Mouse (Mus musculus) lung, postnatal 25 days (tissue): ENCODE data around the gene Arrdc4.

ENCODE experiments used
- DNase-seq: peaks from one replicate; pipeline ENCODE4 v3.0.0; 2022; ENCODE audit warnings: low spot score

Arrdc4 gene

DNA sequence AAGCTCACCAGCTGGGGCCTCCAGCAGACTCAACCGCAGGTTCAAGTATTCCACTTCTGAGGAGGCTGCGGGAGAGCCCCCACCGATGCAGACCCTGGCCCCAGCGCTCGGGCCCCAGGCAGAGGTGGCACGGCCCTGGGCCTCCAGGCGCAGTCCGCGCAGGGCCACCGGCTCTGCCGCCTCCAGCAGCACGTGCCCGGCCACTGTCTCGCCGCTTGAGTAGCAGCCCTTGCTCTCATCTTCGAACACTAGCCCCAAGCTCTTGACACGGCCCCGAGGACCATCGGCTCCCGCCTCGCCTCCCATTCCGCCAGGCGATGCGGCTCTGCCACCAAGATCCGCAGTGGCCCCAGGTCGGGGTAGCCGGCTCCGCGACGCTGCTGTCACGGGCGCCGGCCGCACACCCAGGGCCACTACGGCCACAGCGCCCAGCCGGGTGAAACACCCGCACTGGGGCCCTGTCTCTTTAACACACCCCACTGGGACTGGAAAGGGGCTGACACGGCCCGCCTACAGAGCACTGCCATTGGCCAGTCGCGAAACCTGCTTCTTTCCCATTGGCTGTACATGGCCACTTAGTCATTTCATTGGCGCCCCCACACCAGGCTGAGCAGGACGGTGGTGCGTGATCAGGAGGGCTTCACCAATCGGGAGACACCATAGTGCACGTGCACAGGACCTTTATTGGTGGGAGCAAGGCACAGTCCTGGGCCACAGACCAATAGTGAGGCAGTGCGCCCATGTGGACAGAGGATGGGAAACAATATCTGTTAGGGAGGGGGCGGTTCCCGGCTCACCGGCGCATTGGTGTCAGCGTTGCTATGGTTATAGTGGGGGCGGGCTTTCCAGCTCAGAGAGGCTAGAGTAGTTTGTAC, at the start of gene Arrdc4:
Arrdc4 (minus strand) TSS at position 481 of the 875 bp plus-strand sequence.
- peak; percentile 100 for DNase-seq

- DNase-seq = no peak
These were observed 46.5 kb upstream of the Arrdc4 start for GRCm38 (mm10) chr7:68795578-68795977.

DNA sequence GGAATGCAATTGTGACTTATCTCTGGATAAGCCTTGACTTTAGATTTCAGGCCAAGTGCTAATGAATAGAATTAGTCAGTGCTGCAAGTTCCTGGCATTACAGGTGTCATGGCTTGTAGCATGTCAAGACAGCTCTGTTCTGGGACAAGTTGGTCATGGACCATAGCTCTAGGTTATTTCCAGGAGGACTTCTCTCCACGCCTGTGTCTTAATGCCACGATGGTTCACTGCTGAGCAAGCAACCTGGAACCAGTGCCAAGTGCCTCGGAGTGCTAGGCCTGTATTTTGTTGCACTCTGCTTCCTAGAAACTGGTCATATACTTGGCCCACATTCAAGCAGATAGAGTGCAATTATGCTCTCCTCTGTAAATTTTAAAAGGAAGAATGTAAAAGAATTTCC, 39.7 kb upstream of the Arrdc4 start:
- no peak for DNase-seq

DNA sequence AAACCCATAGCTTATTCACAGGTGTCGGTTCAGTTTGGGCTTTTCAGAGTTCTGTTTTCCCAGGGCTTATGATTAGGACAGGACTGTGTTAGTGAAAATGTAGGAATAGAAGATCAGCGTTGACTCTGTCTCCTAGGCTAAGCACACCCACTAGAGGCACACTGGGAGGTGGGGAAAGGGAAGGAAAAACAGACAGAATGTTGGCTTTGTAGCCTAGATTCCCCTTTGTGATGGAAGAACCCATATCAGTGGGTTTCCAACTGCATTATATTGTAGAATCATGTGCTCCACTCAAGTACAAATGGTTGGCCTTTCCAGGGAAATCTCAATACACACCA, 22.7 kb upstream of the Arrdc4 start:
- no peak for DNase-seq

- no peak for DNase-seq
These were observed 22.1 kb upstream of the Arrdc4 start for GRCm38 (mm10) chr7:68770894-68771756.

GRCm38 (mm10) chr7:68765926-68766325, 16.9 kb upstream of the Arrdc4 start:
- no peak for DNase-seq

DNA sequence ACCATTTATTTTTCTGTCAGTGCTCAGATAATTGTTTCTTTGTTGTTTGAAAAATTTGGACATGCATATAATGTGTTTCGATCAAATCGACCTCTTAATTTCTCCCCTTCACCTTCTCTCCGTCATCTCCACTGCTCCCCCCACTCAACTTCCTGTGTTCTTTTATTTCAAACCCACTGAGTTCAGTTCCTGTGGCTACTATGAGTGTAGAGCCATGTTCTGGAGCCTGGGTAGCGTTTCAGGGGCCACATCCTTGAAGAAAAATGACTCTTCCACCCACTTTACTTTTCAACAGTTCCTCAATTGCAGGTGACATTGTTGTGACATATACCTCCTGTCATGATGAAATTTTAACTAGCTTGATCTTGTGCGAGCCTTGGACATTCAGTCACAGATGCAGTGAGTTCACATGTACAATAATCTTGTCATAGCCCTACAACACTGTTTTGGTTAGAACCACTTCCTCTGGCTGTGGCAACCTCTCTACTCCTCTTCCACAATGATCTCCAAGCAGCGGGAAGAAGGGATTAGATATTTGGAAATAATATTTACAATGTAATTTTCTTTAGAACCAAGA, 10.2 kb upstream of the Arrdc4 start:
- DNase-seq = no peak

DNA sequence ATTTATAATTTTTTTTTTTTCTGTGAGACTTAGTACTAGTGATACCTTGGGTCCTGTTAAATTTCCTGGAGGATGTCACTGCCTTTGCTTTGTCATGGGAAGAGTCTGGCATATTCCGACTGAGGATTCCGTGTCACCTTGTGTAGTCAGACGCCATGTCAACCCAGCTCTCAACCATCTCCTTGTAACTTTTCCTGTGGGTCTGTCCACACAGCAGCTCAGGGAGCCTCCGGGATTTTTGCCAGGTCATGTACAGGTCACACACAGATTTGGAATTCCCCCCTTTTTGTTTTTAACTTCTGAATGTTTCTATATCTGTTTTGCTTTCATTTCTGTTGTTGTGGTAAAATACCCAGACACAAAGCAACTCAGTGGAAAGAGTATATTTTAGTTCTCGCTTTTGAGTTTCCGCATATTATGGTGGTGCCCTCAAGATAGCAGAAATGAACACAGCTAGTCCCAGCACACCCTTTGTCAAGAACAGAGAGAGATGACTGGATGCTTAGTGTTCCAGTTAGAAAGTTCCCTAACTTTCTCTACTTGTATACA, 7.7 kb upstream of the Arrdc4 start:
- DNase-seq = no peak

GRCm38 (mm10) chr7:68749919-68750318, 878 bp upstream of the Arrdc4 start:
- peak; percentile 20 for DNase-seq

GRCm38 (mm10) chr7:68748361-68748760, 680 bp downstream of the Arrdc4 start:
- peak; percentile 14 for DNase-seq

- DNase-seq = no peak
These were observed 4.4 kb downstream of the Arrdc4 start for GRCm38 (mm10) chr7:68744616-68745015.

GRCm38 (mm10) chr7:68744206-68744605, 4.8 kb downstream of the Arrdc4 start:
- DNase-seq = no peak

- DNase-seq = no peak
These were observed 8.3 kb downstream of the Arrdc4 start for GRCm38 (mm10) chr7:68740763-68741162.

GRCm38 (mm10) chr7:68738676-68739399, 10.2 kb downstream of the Arrdc4 start:
- DNase-seq = no peak

DNA sequence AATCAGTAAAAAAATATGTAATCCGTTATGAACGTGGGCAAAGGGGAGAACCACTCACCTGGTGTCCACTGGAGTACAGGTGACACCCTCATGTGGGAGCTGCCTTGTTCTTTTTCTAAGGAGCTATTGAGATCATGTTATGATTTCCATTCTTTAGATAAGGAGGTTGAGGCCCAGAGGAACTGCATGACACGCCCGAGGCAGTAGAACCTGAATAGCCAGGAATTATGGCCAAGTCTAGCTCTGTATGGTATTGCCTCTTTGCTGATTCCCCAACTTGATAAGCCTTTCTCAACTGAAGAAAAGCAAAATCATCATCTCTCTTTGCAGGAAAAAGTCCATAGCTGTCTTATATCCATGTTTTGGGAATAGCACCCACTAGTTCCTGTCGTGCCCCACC, 22.7 kb downstream of the Arrdc4 start:
- DNase-seq = no peak

- no peak for DNase-seq
These were observed 24.3 kb downstream of the Arrdc4 start for GRCm38 (mm10) chr7:68724711-68725110.

DNA sequence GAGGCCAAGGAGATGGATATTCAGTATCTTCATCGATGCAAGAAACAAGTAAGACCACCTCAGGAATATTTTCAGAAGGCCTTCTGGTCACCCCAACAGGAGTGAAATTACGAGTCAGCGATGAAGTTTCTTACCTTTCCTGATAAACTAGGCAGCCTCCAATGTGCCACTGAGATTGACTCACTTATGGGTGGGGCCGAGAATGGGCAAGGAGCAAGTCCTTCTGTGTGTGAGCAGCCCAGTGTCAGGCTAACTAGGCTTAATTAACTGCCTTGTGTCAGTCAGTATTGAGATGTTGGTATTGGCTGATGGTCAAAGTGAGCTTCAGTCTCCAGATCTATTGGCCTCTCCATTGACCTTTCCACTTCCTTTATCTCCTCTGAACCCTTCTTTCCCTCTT, 27.5 kb downstream of the Arrdc4 start:
- no peak for DNase-seq

- no peak for DNase-seq
These were observed 31.1 kb downstream of the Arrdc4 start for GRCm38 (mm10) chr7:68717988-68718387.

DNA sequence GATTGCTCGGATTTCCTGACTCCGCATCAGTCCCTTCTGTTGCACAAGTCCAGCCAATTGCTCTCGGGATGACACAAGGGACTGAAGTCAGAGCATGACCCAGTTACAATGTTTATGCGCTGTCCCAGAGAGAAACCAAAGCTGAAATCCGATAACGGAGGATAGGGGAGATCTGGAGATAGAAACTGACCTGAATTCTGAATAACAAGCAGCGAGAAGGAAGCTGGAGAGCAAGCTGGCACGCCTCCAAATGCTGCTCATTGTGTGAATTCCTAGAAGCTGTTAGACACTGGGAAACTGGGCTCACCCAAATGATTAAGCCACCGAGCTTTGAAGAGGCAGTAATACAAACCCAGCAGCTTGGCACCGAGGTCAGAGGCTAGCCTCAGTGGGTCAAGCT, 31.5 kb downstream of the Arrdc4 start:
- peak; percentile 51 for DNase-seq

- DNase-seq = no peak
These were observed 32.1 kb downstream of the Arrdc4 start for GRCm38 (mm10) chr7:68716926-68717325.

- no peak for DNase-seq
These were observed 36.1 kb downstream of the Arrdc4 start for GRCm38 (mm10) chr7:68712928-68713327.

DNA sequence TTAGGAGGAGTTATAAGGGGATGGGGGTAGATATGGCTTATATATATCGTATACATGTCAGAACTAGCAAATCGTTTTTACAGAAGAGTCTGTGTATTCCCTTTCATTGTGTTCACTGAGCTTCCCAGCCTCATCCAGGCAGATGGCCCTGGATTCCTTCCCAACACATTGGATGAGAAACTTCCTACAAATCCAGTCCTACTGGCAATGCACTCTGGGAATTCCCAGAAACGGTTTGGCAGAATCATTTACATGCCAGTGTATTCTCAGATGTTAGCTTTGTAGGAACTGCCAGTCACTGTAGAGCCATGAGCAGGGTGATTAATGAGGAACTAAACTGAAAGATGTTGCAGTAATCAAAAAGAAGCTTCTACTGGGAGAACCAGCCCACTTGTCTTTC, 36.6 kb downstream of the Arrdc4 start:
- DNase-seq = no peak
